Mouse (Mus musculus): Measurements from ENCODE around the gene Fam193b. TPM values are rescaled to one million over a fixed set of nuclear protein-coding genes. Genes with fewer than 3 reads are reported as not detected.

Fam193b gene
- polyA plus RNA-seq, 1 experiment from 2014 or later = 51.0 TPM

GRCm38 (mm10) chr13:55505810-55506209 lies 65.1 kb downstream of the Fam193b start:
- no peak overlapping the region for H3K4me2 ChIP-seq (ENCODE audit: low read depth)
- ATAC-seq (ENCODE audit: insufficient read depth, low FRiP score, low TSS enrichment) (no peak), DNase-seq (ENCODE audit: low spot score) (no peak)
- no peaks in the 10 kb centered on the region for H3K27me3 ChIP-seq (ENCODE audit: control insufficient read depth, insufficient read depth, low read length)
- no peak overlapping the region for H3K4me3 ChIP-seq (ENCODE audit: low read depth, low read length)
- H3K9ac ChIP-seq (ENCODE audit: low read length) = no peak overlapping the region
- H3K4me1 ChIP-seq (ENCODE audit: control insufficient read depth, insufficient read depth, low read length) = peaks cover 8% of the 10 kb centered on the region
- 95% methylated on average over 9 of the region's 9 CpGs for WGBS
- peaks cover 34% of the 10 kb centered on the region for H3K36me3 ChIP-seq (ENCODE audit: control insufficient read depth, insufficient read depth, low read length)
- no peaks in the 10 kb centered on the region for H3K9me3 ChIP-seq (ENCODE audit: control insufficient read depth, low read length)
- no peak overlapping the region for H3K27ac ChIP-seq (ENCODE audit: low read depth, low read length)

GRCm38 (mm10) chr13:55504390-55504789 lies 66.5 kb downstream of the Fam193b start:
- Histone ChIP-seq H3K36me3 (ENCODE audit: control insufficient read depth, insufficient read depth, low read length) (peaks cover 34% of the 10 kb centered on the region), H3K9ac (ENCODE audit: low read length) (no peak overlapping the region), H3K4me3 (ENCODE audit: low read depth, low read length) (no peak overlapping the region), H3K27ac (ENCODE audit: low read depth, low read length) (no peak overlapping the region), H3K27me3 (ENCODE audit: control insufficient read depth, insufficient read depth, low read length) (no peaks in the 10 kb centered on the region), H3K4me2 (ENCODE audit: low read depth) (no peak overlapping the region), H3K4me1 (ENCODE audit: control insufficient read depth, insufficient read depth, low read length) (no peaks in the 10 kb centered on the region), H3K9me3 (ENCODE audit: control insufficient read depth, low read length) (no peaks in the 10 kb centered on the region)
- 84% methylated on average over 5 of the region's 5 CpGs for WGBS
- DNase-seq (ENCODE audit: low spot score) (no peak), ATAC-seq (ENCODE audit: insufficient read depth, low FRiP score, low TSS enrichment) (no peak)

GRCm38 (mm10) chr13:55502405-55502804 lies 68.5 kb downstream of the Fam193b start:
- DNase-seq (ENCODE audit: low spot score) (no peak), ATAC-seq (ENCODE audit: insufficient read depth, low FRiP score, low TSS enrichment) (no peak)
- WGBS = 89% methylated on average over 8 of the region's 8 CpGs
- Histone ChIP-seq H3K27ac (ENCODE audit: low read depth, low read length) (no peak overlapping the region), H3K9me3 (ENCODE audit: control insufficient read depth, low read length) (no peaks in the 10 kb centered on the region), H3K4me2 (ENCODE audit: low read depth) (no peak overlapping the region), H3K4me1 (ENCODE audit: control insufficient read depth, insufficient read depth, low read length) (no peaks in the 10 kb centered on the region), H3K36me3 (ENCODE audit: control insufficient read depth, insufficient read depth, low read length) (peaks cover 24% of the 10 kb centered on the region), H3K9ac (ENCODE audit: low read length) (no peak overlapping the region), H3K27me3 (ENCODE audit: control insufficient read depth, insufficient read depth, low read length) (no peaks in the 10 kb centered on the region), H3K4me3 (ENCODE audit: low read depth, low read length) (no peak overlapping the region)

GRCm38 (mm10) chr13:55500575-55500974 lies 70.3 kb downstream of the Fam193b start:
- DNase-seq (ENCODE audit: low spot score) = no peak
- no peak overlapping the region for H3K4me2 ChIP-seq (ENCODE audit: low read depth)
- ATAC-seq (ENCODE audit: insufficient read depth, low FRiP score, low TSS enrichment) = no peak
- H3K36me3 ChIP-seq (ENCODE audit: control insufficient read depth, insufficient read depth, low read length) = peaks cover 18% of the 10 kb centered on the region
- H3K9me3 ChIP-seq (ENCODE audit: control insufficient read depth, low read length) = no peaks in the 10 kb centered on the region
- no peak overlapping the region for H3K9ac ChIP-seq (ENCODE audit: low read length)
- peaks cover 5% of the 10 kb centered on the region; the same call in 1 of the 2 replicates for H3K4me1 ChIP-seq (ENCODE audit: control insufficient read depth, insufficient read depth, low read length)
- H3K27ac ChIP-seq (ENCODE audit: low read depth, low read length) = no peak overlapping the region
- no peak overlapping the region for H3K4me3 ChIP-seq (ENCODE audit: low read depth, low read length)
- WGBS = 83% methylated on average over 10 of the region's 10 CpGs
- no peaks in the 10 kb centered on the region for H3K27me3 ChIP-seq (ENCODE audit: control insufficient read depth, insufficient read depth, low read length)

GRCm38 (mm10) chr13:55498906-55499305 lies 72.0 kb downstream of the Fam193b start:
- Histone ChIP-seq H3K9me3 (ENCODE audit: control insufficient read depth, low read length) (no peaks in the 10 kb centered on the region), H3K27ac (ENCODE audit: low read depth, low read length) (no peak overlapping the region), H3K9ac (ENCODE audit: low read length) (no peak overlapping the region), H3K27me3 (ENCODE audit: control insufficient read depth, insufficient read depth, low read length) (no peaks in the 10 kb centered on the region), H3K4me3 (ENCODE audit: low read depth, low read length) (no peak overlapping the region), H3K4me1 (ENCODE audit: control insufficient read depth, insufficient read depth, low read length) (peaks cover 7% of the 10 kb centered on the region; the same call in 1 of the 2 replicates), H3K36me3 (ENCODE audit: control insufficient read depth, insufficient read depth, low read length) (peaks cover 11% of the 10 kb centered on the region), H3K4me2 (ENCODE audit: low read depth) (no peak overlapping the region)
- ATAC-seq (ENCODE audit: insufficient read depth, low FRiP score, low TSS enrichment) = no peak
- DNase-seq (ENCODE audit: low spot score) = no peak
- 53% methylated on average over 11 of the region's 11 CpGs for WGBS

GRCm38 (mm10) chr13:55496661-55497060 lies 74.3 kb downstream of the Fam193b start:
- ATAC-seq (ENCODE audit: insufficient read depth, low FRiP score, low TSS enrichment) = no peak
- H3K27ac ChIP-seq (ENCODE audit: low read depth, low read length) = no peak overlapping the region

GRCm38 (mm10) chr13:55495702-55496101 lies 75.2 kb downstream of the Fam193b start:
- 29% methylated on average over 4 of the region's 4 CpGs for WGBS
- H3K9me3 ChIP-seq (ENCODE audit: control insufficient read depth, low read length) = no peaks in the 10 kb centered on the region
- H3K27ac ChIP-seq (ENCODE audit: low read depth, low read length) = no peak overlapping the region
- DNase-seq (ENCODE audit: low spot score) = no peak
- ATAC-seq (ENCODE audit: insufficient read depth, low FRiP score, low TSS enrichment) = no peak
- H3K27me3 ChIP-seq (ENCODE audit: control insufficient read depth, insufficient read depth, low read length) = no peaks in the 10 kb centered on the region
- no peak overlapping the region for H3K4me2 ChIP-seq (ENCODE audit: low read depth)
- no peaks in the 10 kb centered on the region for H3K36me3 ChIP-seq (ENCODE audit: control insufficient read depth, insufficient read depth, low read length)
- peaks cover 7% of the 10 kb centered on the region; the same call in 1 of the 2 replicates for H3K4me1 ChIP-seq (ENCODE audit: control insufficient read depth, insufficient read depth, low read length)
- peak overlapping the region; percentile 20; the same call in 1 of the 2 replicates for H3K9ac ChIP-seq (ENCODE audit: low read length)
- H3K4me3 ChIP-seq (ENCODE audit: low read depth, low read length) = no peak overlapping the region

More at GRCm38 (mm10) chr13:55496661-55497060, 74.3 kb downstream of the Fam193b start:
- Histone ChIP-seq H3K36me3 (ENCODE audit: control insufficient read depth, insufficient read depth, low read length) (no peaks in the 10 kb centered on the region), H3K9me3 (ENCODE audit: control insufficient read depth, low read length) (no peaks in the 10 kb centered on the region), H3K9ac (ENCODE audit: low read length) (no peak overlapping the region), H3K27me3 (ENCODE audit: control insufficient read depth, insufficient read depth, low read length) (no peaks in the 10 kb centered on the region), H3K4me3 (ENCODE audit: low read depth, low read length) (no peak overlapping the region), H3K4me1 (ENCODE audit: control insufficient read depth, insufficient read depth, low read length) (peaks cover 7% of the 10 kb centered on the region; the same call in 1 of the 2 replicates), H3K4me2 (ENCODE audit: low read depth) (no peak overlapping the region)
- no peak for DNase-seq (ENCODE audit: low spot score)
- WGBS = 88% methylated on average over 6 of the region's 6 CpGs

GRCm38 (mm10) chr13:55494883-55495621 lies 75.9 kb downstream of the Fam193b start:
- no peak for DNase-seq (ENCODE audit: low spot score)
- H3K9me3 ChIP-seq (ENCODE audit: control insufficient read depth, low read length) = no peaks in the 10 kb centered on the region
- no peak overlapping the region for H3K9ac ChIP-seq (ENCODE audit: low read length)
- 22% methylated on average over 18 of the region's 18 CpGs for WGBS
- no peaks in the 10 kb centered on the region for H3K27me3 ChIP-seq (ENCODE audit: control insufficient read depth, insufficient read depth, low read length)
- H3K4me2 ChIP-seq (ENCODE audit: low read depth) = no peak overlapping the region
- H3K27ac ChIP-seq (ENCODE audit: low read depth, low read length) = no peak overlapping the region
- no peaks in the 10 kb centered on the region for H3K36me3 ChIP-seq (ENCODE audit: control insufficient read depth, insufficient read depth, low read length)
- ATAC-seq (ENCODE audit: insufficient read depth, low FRiP score, low TSS enrichment) = no peak
- peaks cover 7% of the 10 kb centered on the region; the same call in 1 of the 2 replicates for H3K4me1 ChIP-seq (ENCODE audit: control insufficient read depth, insufficient read depth, low read length)
- no peak overlapping the region for H3K4me3 ChIP-seq (ENCODE audit: low read depth, low read length)

GRCm38 (mm10) chr13:55494257-55494656 lies 76.7 kb downstream of the Fam193b start:
- Histone ChIP-seq H3K4me2 (ENCODE audit: low read depth) (no peak overlapping the region), H3K27me3 (ENCODE audit: control insufficient read depth, insufficient read depth, low read length) (no peaks in the 10 kb centered on the region), H3K4me1 (ENCODE audit: control insufficient read depth, insufficient read depth, low read length) (peaks cover 7% of the 10 kb centered on the region; the same call in 1 of the 2 replicates), H3K36me3 (ENCODE audit: control insufficient read depth, insufficient read depth, low read length) (no peaks in the 10 kb centered on the region), H3K9ac (ENCODE audit: low read length) (no peak overlapping the region), H3K4me3 (ENCODE audit: low read depth, low read length) (no peak overlapping the region), H3K9me3 (ENCODE audit: control insufficient read depth, low read length) (no peaks in the 10 kb centered on the region), H3K27ac (ENCODE audit: low read depth, low read length) (no peak overlapping the region)
- WGBS = 26% methylated on average over 2 of the region's 2 CpGs
- no peak for ATAC-seq (ENCODE audit: insufficient read depth, low FRiP score, low TSS enrichment)
- no peak for DNase-seq (ENCODE audit: low spot score)

Measured in neural tube, embryonic 11.5 days (tissue).